Mouse (Mus musculus) bone marrow, adult 2 months (tissue): ENCODE results near the gene Nup155. TPM values are rescaled to one million over a fixed set of nuclear protein-coding genes. Genes with fewer than 3 reads are reported as not detected.
"Not testable (repeated sequence)": the region's sequence is repeated elsewhere in the genome, so short reads cannot be mapped to it uniquely, and the experiment has no call there.

Source experiments
- H3K27ac ChIP-seq: fragments of 200-500 bp; 2 replicates; pipeline ENCODE4 v1.5.1; 2012; ENCODE audit warnings: low read depth, mild to moderate bottlenecking, control low read depth, inconsistent platforms, low read length; ENCODE audit not compliant: control insufficient read depth, poor library complexity, insufficient read depth
- H3K4me1 ChIP-seq: fragments of 200-500 bp; 2 replicates; pipeline ENCODE4 v1.6.1; 2011; ENCODE audit warnings: low read length; ENCODE audit not compliant: control insufficient read depth, insufficient read depth
- H3K4me3 ChIP-seq: fragments of 200-500 bp; replicated peaks from 2 replicates; pipeline ENCODE3; 2011; ENCODE audit warnings: mild to moderate bottlenecking, low read depth, low read length, control low read depth; ENCODE audit not compliant: control insufficient read depth
- CTCF ChIP-seq: fragments of 200-500 bp; IDR thresholded peaks from 2 replicates; pipeline ENCODE4 v1.5.1; 2011; ENCODE audit warnings: low read length, control low read depth; ENCODE audit not compliant: control insufficient read depth, insufficient read depth
- POLR2A ChIP-seq: fragments of 200-500 bp; IDR thresholded peaks from 2 replicates; pipeline ENCODE4 v1.6.1; 2011; ENCODE audit warnings: low read depth, mild to moderate bottlenecking, control low read depth, low read length, borderline replicate concordance; ENCODE audit not compliant: control insufficient read depth
- WGBS: fragments of 180-500 bp; shearing (Covaris S2); methylation state at CpG from one replicate; pipeline ENCODE4 v1.1.7; 2018; 5-methylcytosine and 5-hydroxymethylcytosine counted together
- polyA plus RNA-seq: library from polyadenylated mRNA; stranded (reverse); fragments of >200 nt; gene quantifications from 2 replicates; pipeline ENCODE4 v1.2.4, GENCODE M21; 2011; ENCODE audit warnings: low replicate concordance; ENCODE audit not compliant: missing spikeins, insufficient read depth, insufficient read length

Gene Nup155
- polyA plus RNA-seq = 11.1 and 12.2 TPM in 2 replicates

- WGBS = under 1% methylated on average over 54 of the region's 54 CpGs
Measured at GRCm38 (mm10) chr15:8108966-8109743, at the start of gene Nup155. Nup155 (plus strand) TSS chr15:8109273.

DNA sequence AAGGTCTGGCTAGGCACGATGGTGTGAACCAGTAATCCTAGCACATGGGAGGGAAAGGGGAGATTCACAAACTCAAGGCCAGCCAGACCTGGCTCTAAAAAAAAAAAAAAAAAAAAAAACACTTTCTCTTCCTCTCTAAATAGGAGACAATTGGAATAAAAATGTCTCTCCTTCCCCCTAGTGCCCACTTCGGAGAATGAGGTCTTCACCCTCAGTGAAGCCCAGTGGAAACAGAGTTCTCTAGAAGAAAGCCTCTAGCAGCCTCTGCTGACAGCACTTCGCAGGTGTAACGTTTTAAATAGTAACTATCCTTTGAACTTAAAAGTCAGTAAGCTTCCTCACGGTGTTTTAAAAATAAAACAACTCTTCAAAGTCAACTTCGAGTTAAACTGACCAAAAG, 43.9 kb upstream of the Nup155 start:
- 76% methylated on average over 6 of the region's 6 CpGs for WGBS
- TF ChIP-seq POLR2A = no peak
- TF ChIP-seq CTCF = no peak
- Histone ChIP-seq H3K4me1 (no peaks in the 10 kb centered on the region; the same call in 1 of the 2 replicates), H3K27ac (no peak overlapping the region), H3K4me3 (no peak overlapping the region)

More at GRCm38 (mm10) chr15:8108966-8109743, at the start of gene Nup155:
- Histone ChIP-seq H3K27ac (peak within 1 kb of the TSS; percentile 65), H3K4me1 (no peaks in the 10 kb centered on the region; the same call in 1 of the 2 replicates), H3K4me3 (peak within 1 kb of the TSS; percentile 96)
- TF ChIP-seq CTCF = no peak
- peak; percentile 60; the same call in 1 of the 2 replicates for TF ChIP-seq POLR2A

DNA sequence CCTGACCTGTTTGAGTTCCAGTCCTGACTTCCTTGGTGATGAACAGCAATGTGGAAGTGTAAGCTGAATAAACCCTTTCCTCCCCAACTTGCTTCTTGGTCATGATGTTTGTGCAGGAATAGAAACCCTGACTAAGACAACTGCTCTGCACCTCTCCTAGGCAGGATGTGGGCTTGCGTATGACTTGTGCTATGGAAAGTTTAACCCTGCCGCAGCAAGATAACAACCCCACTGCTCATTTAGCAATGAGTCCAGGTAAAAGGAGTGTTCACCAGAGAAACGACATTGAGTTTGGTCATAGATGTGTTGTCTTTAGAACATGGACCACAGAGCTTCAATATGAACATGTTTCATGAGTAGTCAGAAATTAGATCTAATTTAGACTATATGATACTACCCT, 35.9 kb upstream of the Nup155 start:
- not testable (repeated sequence) for H3K27ac ChIP-seq, H3K4me3 ChIP-seq, H3K4me1 ChIP-seq
- whole genome bisulfite sequencing = 88% methylated on average over 3 of the region's 3 CpGs

- WGBS = 91% methylated on average over 8 of the region's 8 CpGs
- H3K4me3 ChIP-seq = no peak overlapping the region
- no peak overlapping the region for H3K27ac ChIP-seq
- H3K4me1 ChIP-seq = no peaks in the 10 kb centered on the region
- TF ChIP-seq CTCF = no peak
Measured at GRCm38 (mm10) chr15:8082139-8082538, 26.9 kb upstream of the Nup155 start.

DNA sequence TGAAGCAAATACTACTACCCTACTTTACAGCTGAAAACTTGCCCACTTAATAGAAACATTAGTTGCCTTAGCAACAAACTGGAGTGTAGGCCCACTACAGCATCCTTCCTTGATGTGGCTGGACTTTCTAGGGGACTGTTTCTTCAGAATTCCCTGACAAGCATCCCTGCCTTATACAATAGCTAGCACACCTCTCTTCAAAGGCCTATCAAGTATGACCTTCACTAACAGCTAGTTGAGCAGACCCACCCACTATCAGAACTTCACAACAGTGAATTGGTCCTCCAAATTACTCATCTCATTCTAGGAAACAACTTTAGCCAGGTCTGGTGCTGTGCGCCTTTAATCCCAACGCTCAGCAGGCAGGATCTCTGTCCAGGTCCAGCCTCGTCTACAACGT, 21.8 kb upstream of the Nup155 start:
- TF ChIP-seq CTCF = no peak
- TF ChIP-seq POLR2A = no peak
- no peak overlapping the region for H3K27ac ChIP-seq
- no peaks in the 10 kb centered on the region for H3K4me1 ChIP-seq
- H3K4me3 ChIP-seq = no peak overlapping the region
- WGBS = 93% methylated on average over 4 of the region's 4 CpGs

- 80% methylated on average over 3 of the region's 3 CpGs for WGBS
- TF ChIP-seq CTCF = no peak
- TF ChIP-seq POLR2A = no peak
- Histone ChIP-seq H3K4me1 (no peaks in the 10 kb centered on the region), H3K27ac (no peak overlapping the region), H3K4me3 (no peak overlapping the region)
Measured at GRCm38 (mm10) chr15:8088715-8089114, 20.4 kb upstream of the Nup155 start.

DNA sequence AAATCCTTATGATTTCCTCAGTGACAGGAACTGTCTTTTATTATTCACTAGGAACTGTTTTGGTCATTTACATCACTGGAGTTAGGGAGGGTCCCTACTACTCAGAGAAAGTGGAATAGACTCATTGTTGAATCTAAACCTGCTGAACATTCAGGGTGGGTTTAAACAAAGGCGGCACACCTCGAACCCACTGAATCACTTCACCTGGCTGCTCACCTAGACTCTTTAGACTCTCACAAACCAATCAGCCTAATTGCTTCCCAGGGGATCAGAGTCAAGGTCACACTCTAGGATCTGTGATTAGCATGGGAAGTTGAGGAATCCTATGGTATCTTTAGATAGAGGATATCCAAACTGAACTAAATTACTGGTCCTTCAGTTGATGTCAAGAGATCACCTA, 18.4 kb upstream of the Nup155 start:
- Histone ChIP-seq H3K4me1 (no peaks in the 10 kb centered on the region), H3K27ac (no peak overlapping the region), H3K4me3 (no peak overlapping the region)
- WGBS = 90% methylated on average over 2 of the region's 2 CpGs
- TF ChIP-seq CTCF (no peak), POLR2A (no peak)

- 89% methylated on average over 1 of the region's 1 CpGs for WGBS
- H3K27ac ChIP-seq, H3K4me3 ChIP-seq, H3K4me1 ChIP-seq: not testable (repeated sequence)
Measured at GRCm38 (mm10) chr15:8092668-8093067, 16.4 kb upstream of the Nup155 start.

- 28% methylated on average over 7 of the region's 7 CpGs for WGBS
- peak overlapping the region; percentile 51 for H3K4me3 ChIP-seq
- TF ChIP-seq CTCF (peak; percentile 71), POLR2A (no peak)
Measured at GRCm38 (mm10) chr15:8097853-8098252, 11.2 kb upstream of the Nup155 start.

More at GRCm38 (mm10) chr15:8097853-8098252, 11.2 kb upstream of the Nup155 start:
- Histone ChIP-seq H3K4me1 (no peaks in the 10 kb centered on the region; the same call in 1 of the 2 replicates), H3K27ac (no peak overlapping the region)
